Mouse (Mus musculus) macrophage (primary cell): ENCODE measurements around the gene Hoxa1. TPM values are rescaled to one million over a fixed set of nuclear protein-coding genes. Genes with fewer than 3 reads are reported as not detected.

Source experiments
- H3K27ac ChIP-seq: fragments of 350-480 bp; formaldehyde crosslinking; 2 replicates; pipeline ENCODE4 v1.9.0; 2021
- H3K36me3 ChIP-seq: fragments of 350-480 bp; formaldehyde crosslinking; 2 replicates; pipeline ENCODE4 v1.9.0; 2021; ENCODE audit errors: inconsistent target
- H3K4me3 ChIP-seq: fragments of 350-480 bp; formaldehyde crosslinking; 2 replicates; pipeline ENCODE4 v1.9.0; 2021; ENCODE audit errors: inconsistent target
- H3K79me2 ChIP-seq: fragments of 350-480 bp; formaldehyde crosslinking; 2 replicates; pipeline ENCODE4 v1.9.0; 2021; ENCODE audit errors: inconsistent target
- WGBS: methylation state at CpG from one replicate; pipeline ENCODE4 v1.1.7; 2026; ENCODE audit warnings: inconsistent platforms; ENCODE audit not compliant: missing documents; 5-methylcytosine and 5-hydroxymethylcytosine counted together
- polyA plus RNA-seq: library from polyadenylated mRNA; stranded (reverse); fragments of 250-400 nt; gene quantifications from 3 replicates; pipeline ENCODE4 v1.2.4, GENCODE M21; 2018; ENCODE audit warnings: inconsistent platforms

Gene Hoxa1
- polyA plus RNA-seq, 1 experiment from 2014 or later, result 0.52 TPM

GRCm38 (mm10) chr6:52139115-52139514 is 19.0 kb downstream of the Hoxa1 start:
- Histone ChIP-seq H3K27ac (no peak overlapping the region), H3K4me3 (no peak overlapping the region), H3K36me3 (no peaks in the 10 kb centered on the region), H3K79me2 (no peaks in the 10 kb centered on the region)
- 90% methylated on average over 5 of the region's 5 CpGs for whole genome bisulfite sequencing

- no peak overlapping the region for H3K27ac ChIP-seq
- WGBS, result 93% methylated on average over 10 of the region's 10 CpGs
Measured at GRCm38 (mm10) chr6:52138576-52138975, 19.5 kb downstream of the Hoxa1 start.

GRCm38 (mm10) chr6:52137841-52138535 is 20.1 kb downstream of the Hoxa1 start:
- H3K4me3 ChIP-seq, result no peak overlapping the region
- no peaks in the 10 kb centered on the region for H3K79me2 ChIP-seq
- no peaks in the 10 kb centered on the region for H3K36me3 ChIP-seq
- WGBS, result 93% methylated on average over 8 of the region's 9 CpGs
- no peak overlapping the region for H3K27ac ChIP-seq

More at GRCm38 (mm10) chr6:52138576-52138975, 19.5 kb downstream of the Hoxa1 start:
- Histone ChIP-seq H3K79me2 (no peaks in the 10 kb centered on the region), H3K4me3 (no peak overlapping the region), H3K36me3 (no peaks in the 10 kb centered on the region)

- Histone ChIP-seq H3K36me3 (no peaks in the 10 kb centered on the region), H3K27ac (no peak overlapping the region), H3K79me2 (no peaks in the 10 kb centered on the region), H3K4me3 (no peak overlapping the region)
- 93% methylated on average over 4 of the region's 4 CpGs for WGBS
Measured at GRCm38 (mm10) chr6:52123673-52124072, 34.4 kb downstream of the Hoxa1 start.

- 84% methylated on average over 3 of the region's 3 CpGs for WGBS
- Histone ChIP-seq H3K36me3 (no peaks in the 10 kb centered on the region), H3K4me3 (no peak overlapping the region), H3K27ac (no peak overlapping the region), H3K79me2 (no peaks in the 10 kb centered on the region)
Measured at GRCm38 (mm10) chr6:52121173-52121572, 36.9 kb downstream of the Hoxa1 start.

GRCm38 (mm10) chr6:52118903-52119635 is 39.0 kb downstream of the Hoxa1 start:
- 65% methylated on average over 6 of the region's 6 CpGs for WGBS
- Histone ChIP-seq H3K27ac (no peak overlapping the region), H3K36me3 (no peaks in the 10 kb centered on the region), H3K79me2 (no peaks in the 10 kb centered on the region), H3K4me3 (no peak overlapping the region)

GRCm38 (mm10) chr6:52115899-52116298 is 42.2 kb downstream of the Hoxa1 start:
- no peaks in the 10 kb centered on the region for H3K36me3 ChIP-seq
- H3K79me2 ChIP-seq, result no peaks in the 10 kb centered on the region
- H3K4me3 ChIP-seq, result no peak overlapping the region
- 40% methylated on average over 5 of the region's 5 CpGs for WGBS
- no peak overlapping the region for H3K27ac ChIP-seq

- Histone ChIP-seq H3K27ac (no peak overlapping the region), H3K36me3 (no peaks in the 10 kb centered on the region), H3K79me2 (no peaks in the 10 kb centered on the region), H3K4me3 (no peak overlapping the region)
- WGBS, result 81% methylated on average over 4 of the region's 4 CpGs
Measured at GRCm38 (mm10) chr6:52111846-52112245, 46.3 kb downstream of the Hoxa1 start.

- Histone ChIP-seq H3K4me3 (no peak overlapping the region), H3K27ac (no peak overlapping the region), H3K36me3 (no peaks in the 10 kb centered on the region), H3K79me2 (no peaks in the 10 kb centered on the region)
- 100% methylated on average over 3 of the region's 3 CpGs for WGBS
Measured at GRCm38 (mm10) chr6:52107400-52107799, 50.7 kb downstream of the Hoxa1 start.

- Histone ChIP-seq H3K4me3 (no peak overlapping the region), H3K27ac (no peak overlapping the region), H3K36me3 (no peaks in the 10 kb centered on the region), H3K79me2 (no peaks in the 10 kb centered on the region)
- WGBS, result 73% methylated on average over 3 of the region's 3 CpGs
Measured at GRCm38 (mm10) chr6:52106716-52107115, 51.4 kb downstream of the Hoxa1 start.

GRCm38 (mm10) chr6:52106178-52106577 is 51.9 kb downstream of the Hoxa1 start:
- Histone ChIP-seq H3K4me3 (no peak overlapping the region), H3K27ac (no peak overlapping the region), H3K36me3 (no peaks in the 10 kb centered on the region), H3K79me2 (no peaks in the 10 kb centered on the region)
- WGBS, result 85% methylated on average over 3 of the region's 3 CpGs

Other genes with a start within 250 kb of the Hoxa1 start
- 179 to 449 TPM (median 180 TPM) in 3 replicates for gene Skap2, start 145.8 kb downstream of the Hoxa1 start, polyA plus RNA-seq
- not detected in 3 replicates for gene Hoxa2, start 6.5 kb upstream of the Hoxa1 start, polyA plus RNA-seq
- not detected in 3 replicates for gene 5730596B20Rik, start 19.2 kb upstream of the Hoxa1 start, polyA plus RNA-seq
- gene Hoxa4, start 33.4 kb upstream of the Hoxa1 start, polyA plus RNA-seq, result 0.26 to 0.34 TPM (median 0.32 TPM) in 3 replicates
- 0.16 TPM in 1 of 3 replicates, not detected in the others for gene Hoxa5, start 46.3 kb upstream of the Hoxa1 start, polyA plus RNA-seq
- not detected in 3 replicates for gene Hoxa6, start 50.4 kb upstream of the Hoxa1 start, polyA plus RNA-seq
- gene Hoxa3, start 55.0 kb upstream of the Hoxa1 start, polyA plus RNA-seq, result 0.04 TPM in 1 of 3 replicates, not detected in the others
- gene Gm28308, start 55.0 kb upstream of the Hoxa1 start, polyA plus RNA-seq, result not detected in 3 replicates
- 0.25 to 0.75 TPM (median 0.40 TPM) in 3 replicates for gene Hoxa7, start 63.5 kb upstream of the Hoxa1 start, polyA plus RNA-seq
- 0.11 TPM in 1 of 3 replicates, not detected in the others for gene Hoxa9, start 72.8 kb upstream of the Hoxa1 start, polyA plus RNA-seq
- gene Hoxa10, start 82.5 kb upstream of the Hoxa1 start, polyA plus RNA-seq, result not detected in 3 replicates
- gene Hoxa11, start 87.5 kb upstream of the Hoxa1 start, polyA plus RNA-seq, result not detected in 3 replicates
- gene Hoxa13, start 102.6 kb upstream of the Hoxa1 start, polyA plus RNA-seq, result not detected in 3 replicates
- gene Evx1, start 155.2 kb upstream of the Hoxa1 start, polyA plus RNA-seq, result not detected in 3 replicates